Mouse (Mus musculus) brain, adult 2 months (tissue): ENCODE results near the gene Nup210.
A peak's percentile ranks its signal among the peaks of the same experiment; 100 is the strongest.
"Not testable (repeated sequence)": the region's sequence is repeated elsewhere in the genome, so short reads cannot be mapped to it uniquely, and the experiment has no call there.

Source experiments
- DNase-seq: peaks from one replicate; pipeline ENCODE4 v3.0.0; 2011; ENCODE audit warnings: low read depth, low spot score

Gene Nup210

GRCm38 (mm10) chr6:91104765-91105399 lies 11.7 kb downstream of the Nup210 start:
- DNase-seq = no peak

- not testable (repeated sequence) for DNase-seq
Observed at GRCm38 (mm10) chr6:91103421-91103820, 13.2 kb downstream of the Nup210 start.

GRCm38 (mm10) chr6:91100621-91101020 lies 16.0 kb downstream of the Nup210 start:
- no peak for DNase-seq

- no peak for DNase-seq
Observed at GRCm38 (mm10) chr6:91097879-91098278, 18.8 kb downstream of the Nup210 start.

- DNase-seq = peak; percentile 71
Observed at GRCm38 (mm10) chr6:91095072-91095601, 21.5 kb downstream of the Nup210 start.

GRCm38 (mm10) chr6:91092216-91092899 lies 24.3 kb downstream of the Nup210 start:
- no peak for DNase-seq

- no peak for DNase-seq
Observed at GRCm38 (mm10) chr6:91085114-91085892, 31.3 kb downstream of the Nup210 start.

- DNase-seq = peak; percentile 48
Observed at GRCm38 (mm10) chr6:91080033-91080432, 36.6 kb downstream of the Nup210 start.

- peak; percentile 97 for DNase-seq
Observed at GRCm38 (mm10) chr6:91076249-91076648, 40.4 kb downstream of the Nup210 start.

GRCm38 (mm10) chr6:91068511-91068910 lies 48.1 kb downstream of the Nup210 start:
- DNase-seq = no peak

GRCm38 (mm10) chr6:91067048-91067447 lies 49.6 kb downstream of the Nup210 start:
- no peak for DNase-seq

- DNase-seq = no peak
Observed at GRCm38 (mm10) chr6:91061296-91061695, 55.3 kb downstream of the Nup210 start.

GRCm38 (mm10) chr6:91059711-91060110 lies 56.9 kb downstream of the Nup210 start:
- DNase-seq = peak; percentile 69

GRCm38 (mm10) chr6:91057989-91058388 lies 58.6 kb downstream of the Nup210 start:
- DNase-seq = no peak

- peak; percentile 78 for DNase-seq
Observed at GRCm38 (mm10) chr6:91056348-91056747, 60.3 kb downstream of the Nup210 start.

- no peak for DNase-seq
Observed at GRCm38 (mm10) chr6:91052572-91052971, 64.1 kb downstream of the Nup210 start.

- no peak for DNase-seq
Observed at GRCm38 (mm10) chr6:91048019-91048418, 68.6 kb downstream of the Nup210 start.

GRCm38 (mm10) chr6:91047434-91047833 lies 69.2 kb downstream of the Nup210 start:
- peak; percentile 55 for DNase-seq

GRCm38 (mm10) chr6:91046184-91046583 lies 70.4 kb downstream of the Nup210 start:
- DNase-seq = no peak

GRCm38 (mm10) chr6:91044628-91045331 lies 71.8 kb downstream of the Nup210 start:
- DNase-seq = no peak

- peak; percentile 89 for DNase-seq
Observed at GRCm38 (mm10) chr6:91041287-91041686, 75.3 kb downstream of the Nup210 start.

- no peak for DNase-seq
Observed at GRCm38 (mm10) chr6:91028256-91028655, 88.4 kb downstream of the Nup210 start.
